Mouse (Mus musculus) neural tube, embryonic 11.5 days (tissue): ENCODE measurements at regions not wholly inside any gene's neighbourhood (a gene's known extent, or its start where the extent isn't known, plus 50 kb on each side); places are given as distances from the start of the nearest gene placed in this dataset.
A peak's percentile ranks its signal among the peaks of the same experiment; 100 is the strongest.

Experiments used
- ATAC-seq: fragments of 200-750 bp; cut with Nextera tagmentation; 2 replicates; pipeline ENCODE4 v1.8.0; 2017; ENCODE audit warnings: moderate number of reproducible peaks, mild to moderate bottlenecking, moderate TSS enrichment, moderate library complexity; ENCODE audit not compliant: insufficient read depth, low FRiP score, low TSS enrichment
- DNase-seq: peaks from one replicate; pipeline ENCODE4 v3.0.0-alpha.2; 2015; ENCODE audit warnings: low spot score
- H3K27ac ChIP-seq: fragments of 300-500 bp; sonication (generic); 2 replicates; pipeline ENCODE4 v1.5.1; 2014; ENCODE audit warnings: low read depth, mild to moderate bottlenecking, low read length
- H3K27me3 ChIP-seq: fragments of 300-500 bp; sonication (generic); 2 replicates; pipeline ENCODE4 v1.6.1; 2014; ENCODE audit warnings: mild to moderate bottlenecking, low read length, mixed read lengths; ENCODE audit not compliant: control insufficient read depth, insufficient read depth
- H3K36me3 ChIP-seq: fragments of 300-500 bp; sonication (generic); 2 replicates; pipeline ENCODE4 v1.6.1; 2014; ENCODE audit warnings: mild to moderate bottlenecking, low read length, moderate library complexity, mixed read lengths; ENCODE audit not compliant: control insufficient read depth, insufficient read depth
- H3K4me1 ChIP-seq: fragments of 300-500 bp; sonication (generic); 2 replicates; pipeline ENCODE4 v1.6.1; 2014; ENCODE audit warnings: low read length, mixed read lengths; ENCODE audit not compliant: control insufficient read depth, insufficient read depth
- H3K4me2 ChIP-seq: fragments of 300-500 bp; sonication (generic); 2 replicates; pipeline ENCODE4 v1.6.1; 2014; ENCODE audit warnings: low read depth, mild to moderate bottlenecking, moderate library complexity
- H3K4me3 ChIP-seq: fragments of 300-500 bp; sonication (generic); 2 replicates; pipeline ENCODE4 v1.5.1; 2014; ENCODE audit warnings: low read depth, low read length
- H3K9ac ChIP-seq: fragments of 300-500 bp; sonication (generic); 2 replicates; pipeline ENCODE4 v1.6.1; 2014; ENCODE audit warnings: mild to moderate bottlenecking, low read length
- H3K9me3 ChIP-seq: fragments of 300-500 bp; sonication (generic); 2 replicates; pipeline ENCODE4 v1.6.1; 2016; ENCODE audit warnings: low read length; ENCODE audit not compliant: control insufficient read depth
- WGBS: fragments of 180-500 bp; shearing (Covaris S2); extraction: QIAGEN DNeasy Blood & Tissue Kit; methylation state at CpG from one replicate; pipeline ENCODE4 v1.1.7; 2014; 5-methylcytosine and 5-hydroxymethylcytosine counted together

- no peak for DNase-seq
- Histone ChIP-seq H3K4me3 (no peak overlapping the region), H3K9me3 (no peaks in the 10 kb centered on the region), H3K9ac (no peak overlapping the region), H3K4me2 (no peak overlapping the region), H3K27me3 (no peaks in the 10 kb centered on the region), H3K36me3 (no peaks in the 10 kb centered on the region), H3K4me1 (no peaks in the 10 kb centered on the region), H3K27ac (no peak overlapping the region)
- ATAC-seq: no peak
- 83% methylated on average over 5 of the region's 5 CpGs for WGBS
These were observed 194.2 kb downstream of the Etnk1 start for GRCm38 (mm10) chr6:143361149-143361725.

DNA sequence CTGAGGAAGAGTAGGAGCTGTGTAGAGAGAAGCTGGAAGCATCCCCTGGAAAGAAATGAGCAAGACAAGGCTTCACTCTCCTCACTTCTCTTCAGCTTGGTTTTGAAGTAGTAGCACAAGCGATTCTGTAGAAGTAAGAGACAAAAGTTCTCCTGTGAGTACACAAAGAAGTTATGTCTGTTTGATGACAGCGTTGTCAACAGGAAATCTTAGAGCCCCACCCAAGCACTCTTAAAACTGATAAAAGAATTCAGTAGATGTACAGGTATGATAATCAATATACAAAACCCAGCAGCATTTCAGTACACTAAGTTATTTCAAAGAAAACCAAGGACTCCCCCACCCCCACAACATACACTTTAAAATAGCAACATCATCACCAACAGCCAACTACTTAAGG is 194.9 kb downstream of the Etnk1 start:
- 94% methylated on average over 2 of the region's 2 CpGs for WGBS
- Histone ChIP-seq H3K4me1 (no peaks in the 10 kb centered on the region), H3K36me3 (no peaks in the 10 kb centered on the region), H3K9ac (no peak overlapping the region), H3K4me3 (no peak overlapping the region), H3K4me2 (no peak overlapping the region), H3K27me3 (no peaks in the 10 kb centered on the region), H3K27ac (no peak overlapping the region), H3K9me3 (no peaks in the 10 kb centered on the region)
- ATAC-seq: no peak
- DNase-seq: no peak

DNA sequence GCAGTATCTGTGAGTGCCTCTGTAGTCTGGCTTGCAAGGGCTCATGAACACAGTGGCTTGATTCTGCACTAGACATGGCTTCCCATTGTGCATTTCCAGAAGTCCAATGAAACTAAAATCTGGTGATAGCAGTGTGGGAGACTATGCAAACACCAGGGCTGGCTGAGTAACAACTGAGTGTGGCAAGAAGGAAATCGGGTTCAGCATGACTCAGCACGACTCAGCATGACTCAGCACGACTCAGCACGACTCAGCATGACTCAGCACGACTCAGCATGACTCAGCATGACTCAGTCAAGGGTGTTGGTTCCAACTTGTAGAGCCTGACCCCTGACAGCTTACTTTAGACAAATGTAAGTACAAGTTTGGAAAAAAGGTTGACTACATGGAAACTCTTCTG is 198.8 kb downstream of the Etnk1 start:
- H3K9me3 ChIP-seq: no peaks in the 10 kb centered on the region
- H3K4me2 ChIP-seq: no peak overlapping the region
- no peak for DNase-seq
- no peak for ATAC-seq
- no peaks in the 10 kb centered on the region for H3K4me1 ChIP-seq
- 96% methylated on average over 5 of the region's 5 CpGs for WGBS
- no peaks in the 10 kb centered on the region for H3K27me3 ChIP-seq
- no peak overlapping the region for H3K4me3 ChIP-seq
- no peak overlapping the region for H3K9ac ChIP-seq
- H3K27ac ChIP-seq: no peak overlapping the region
- H3K36me3 ChIP-seq: no peaks in the 10 kb centered on the region

DNA sequence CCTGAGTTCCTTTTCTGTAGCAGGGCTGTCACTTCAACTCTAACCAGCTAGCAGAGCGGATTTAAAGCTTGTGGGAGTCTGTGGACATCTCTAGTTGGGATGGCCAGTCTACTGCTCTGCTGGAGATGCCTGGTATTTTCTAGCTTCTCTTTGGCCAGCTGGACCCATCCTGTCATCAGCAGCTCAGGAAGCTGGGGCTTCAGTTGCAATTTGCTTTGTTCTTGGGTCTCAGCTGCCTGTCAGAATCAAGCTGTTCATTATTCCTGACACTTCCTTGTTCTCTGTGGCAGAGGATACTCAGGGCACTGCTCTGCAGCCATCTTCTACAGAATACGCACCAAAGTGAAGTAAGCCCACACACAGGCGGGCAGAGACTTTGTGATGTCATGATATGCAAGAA is 200.8 kb downstream of the Etnk1 start:
- Histone ChIP-seq H3K4me2 (no peak overlapping the region), H3K4me1 (no peaks in the 10 kb centered on the region), H3K9ac (no peak overlapping the region), H3K36me3 (no peaks in the 10 kb centered on the region), H3K9me3 (no peaks in the 10 kb centered on the region), H3K27ac (no peak overlapping the region), H3K27me3 (no peaks in the 10 kb centered on the region), H3K4me3 (no peak overlapping the region)
- DNase-seq (no peak), ATAC-seq (no peak)
- 64% methylated on average over 3 of the region's 3 CpGs for WGBS

DNA sequence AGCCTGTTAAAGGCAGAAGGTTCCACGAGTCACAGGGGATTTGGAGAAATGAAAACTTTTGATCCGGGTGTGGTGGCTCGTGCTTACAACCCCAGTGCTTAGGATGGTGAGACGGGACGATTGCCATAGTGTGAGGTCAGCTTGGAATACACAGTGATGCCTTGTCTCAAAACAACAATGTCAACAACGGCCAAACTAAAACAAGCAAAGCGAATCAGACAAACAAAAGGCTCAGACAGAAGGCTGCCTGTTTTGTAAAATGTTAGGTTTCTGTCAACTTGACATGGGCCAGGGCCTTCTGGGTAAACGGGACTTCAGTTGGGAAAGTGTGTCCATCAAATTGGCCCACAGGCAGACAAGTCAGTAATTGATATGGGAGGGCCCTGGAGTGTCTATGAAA is 201.6 kb downstream of the Etnk1 start:
- H3K4me3 ChIP-seq: no peak overlapping the region
- ATAC-seq (no peak), DNase-seq (no peak)
- H3K36me3 ChIP-seq: no peaks in the 10 kb centered on the region
- no peaks in the 10 kb centered on the region for H3K9me3 ChIP-seq
- no peaks in the 10 kb centered on the region for H3K4me1 ChIP-seq
- H3K27me3 ChIP-seq: no peaks in the 10 kb centered on the region
- H3K27ac ChIP-seq: no peak overlapping the region
- no peak overlapping the region for H3K4me2 ChIP-seq
- no peak overlapping the region for H3K9ac ChIP-seq
- 85% methylated on average over 8 of the region's 8 CpGs for WGBS

- H3K4me2 ChIP-seq: no peak overlapping the region
- H3K36me3 ChIP-seq: no peaks in the 10 kb centered on the region
- no peak overlapping the region for H3K27ac ChIP-seq
- WGBS: 65% methylated on average over 5 of the region's 5 CpGs
- H3K4me1 ChIP-seq: no peaks in the 10 kb centered on the region
- no peak for DNase-seq
- no peak overlapping the region for H3K4me3 ChIP-seq
- H3K9me3 ChIP-seq: no peaks in the 10 kb centered on the region
- ATAC-seq: no peak
- no peak overlapping the region for H3K9ac ChIP-seq
- H3K27me3 ChIP-seq: no peaks in the 10 kb centered on the region
These were observed 205.5 kb downstream of the Etnk1 start for GRCm38 (mm10) chr6:143372487-143372886.

DNA sequence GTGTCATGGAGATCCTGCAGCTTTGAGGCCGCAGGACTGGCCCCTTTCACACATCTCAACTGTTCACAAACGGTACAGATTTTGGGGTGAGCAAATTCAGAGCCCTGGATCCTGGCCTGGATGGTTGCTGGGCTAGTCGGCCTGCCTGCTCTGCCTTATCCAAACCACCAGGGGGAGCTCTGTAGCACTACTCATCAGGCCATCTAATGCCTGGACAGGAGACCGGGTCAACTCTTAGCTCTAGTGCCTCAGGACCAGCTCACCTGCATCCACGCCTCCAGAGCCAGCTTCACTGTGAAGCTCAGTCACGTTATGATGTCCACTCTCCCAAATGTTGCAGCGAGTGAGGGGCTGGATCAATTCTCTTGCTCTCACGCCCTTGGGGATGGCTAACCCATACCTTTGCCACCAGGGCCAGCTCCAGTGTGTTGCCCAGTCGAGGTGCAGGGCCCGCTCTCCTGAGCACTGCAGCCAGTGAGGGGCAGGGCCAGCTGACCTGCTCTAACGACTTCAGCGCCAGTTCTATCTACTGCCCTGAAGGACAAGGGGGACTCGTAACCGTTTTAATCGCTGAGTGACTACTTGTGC is 206.8 kb downstream of the Etnk1 start:
- ATAC-seq: no peak

GRCm38 (mm10) chr6:143375951-143376713 is 209.1 kb downstream of the Etnk1 start:
- no peak for ATAC-seq
- Histone ChIP-seq H3K4me1 (no peaks in the 10 kb centered on the region), H3K27me3 (no peaks in the 10 kb centered on the region), H3K9me3 (no peaks in the 10 kb centered on the region), H3K4me3 (no peak overlapping the region), H3K36me3 (no peaks in the 10 kb centered on the region), H3K4me2 (no peak overlapping the region), H3K27ac (no peak overlapping the region), H3K9ac (no peak overlapping the region)
- WGBS: 86% methylated on average over 21 of the region's 21 CpGs
- DNase-seq: no peak

More for the DNA sequence above, 206.8 kb downstream of the Etnk1 start:
- no peak overlapping the region for H3K9ac ChIP-seq
- H3K4me1 ChIP-seq: no peaks in the 10 kb centered on the region
- no peak overlapping the region for H3K4me3 ChIP-seq
- no peaks in the 10 kb centered on the region for H3K36me3 ChIP-seq
- H3K4me2 ChIP-seq: no peak overlapping the region
- DNase-seq: peak; percentile 58
- no peaks in the 10 kb centered on the region for H3K27me3 ChIP-seq
- WGBS: 64% methylated on average over 15 of the region's 15 CpGs
- H3K9me3 ChIP-seq: no peaks in the 10 kb centered on the region
- no peak overlapping the region for H3K27ac ChIP-seq

GRCm38 (mm10) chr6:143377121-143377520 is 210.1 kb downstream of the Etnk1 start:
- H3K4me2 ChIP-seq: no peak overlapping the region
- no peaks in the 10 kb centered on the region for H3K9me3 ChIP-seq
- 93% methylated on average over 14 of the region's 14 CpGs for WGBS
- no peak overlapping the region for H3K9ac ChIP-seq
- H3K4me3 ChIP-seq: no peak overlapping the region
- no peak overlapping the region for H3K27ac ChIP-seq
- H3K36me3 ChIP-seq: no peaks in the 10 kb centered on the region
- no peak for DNase-seq
- no peaks in the 10 kb centered on the region for H3K4me1 ChIP-seq
- no peaks in the 10 kb centered on the region for H3K27me3 ChIP-seq
- no peak for ATAC-seq
